Mouse (Mus musculus) stomach, postnatal 0 days (tissue): Measurements from ENCODE around the gene Zbtb16.

Experiments
- CTCF ChIP-seq: IDR thresholded peaks from 2 replicates; pipeline ENCODE4 v1.5.1; 2016; ENCODE audit warnings: antibody characterized with exemption, low read depth, mild to moderate bottlenecking, moderate library complexity
- EP300 ChIP-seq: optimal IDR thresholded peaks from 2 replicates; pipeline ENCODE3; 2016; ENCODE audit warnings: antibody characterized with exemption

DNA sequence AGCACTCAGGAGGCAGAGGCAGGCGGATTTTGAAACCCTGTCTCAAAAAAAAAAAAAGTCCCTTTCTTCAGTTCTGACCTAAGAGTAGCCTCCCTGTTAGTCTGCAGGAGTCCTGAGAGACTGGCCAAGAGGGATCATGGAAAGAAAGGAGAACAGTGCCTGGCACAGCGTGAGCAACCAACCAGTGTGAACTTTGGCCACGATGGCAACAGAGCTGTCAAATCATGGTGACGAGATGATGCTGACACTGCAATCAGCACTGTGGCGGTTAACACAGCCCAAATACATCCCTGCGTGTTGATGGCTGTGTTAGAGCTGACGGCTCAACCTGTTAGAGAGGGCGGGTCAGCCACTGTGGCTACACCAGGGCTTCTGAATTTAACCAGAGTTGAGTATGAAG lies 119.5 kb downstream of the Zbtb16 start:
- TF ChIP-seq CTCF: no peak
- no peak for TF ChIP-seq EP300
